Mouse (Mus musculus) forebrain, embryonic 14.5 days (tissue): ENCODE results near the gene Cog5. TPM values are rescaled to one million over a fixed set of nuclear protein-coding genes. Genes with fewer than 3 reads are reported as not detected.

Experiments
- ATAC-seq: fragments of 200-750 bp; cut with Nextera tagmentation; 2 replicates; pipeline ENCODE4 v1.8.0; 2017; ENCODE audit warnings: mild to moderate bottlenecking, moderate library complexity
- DNase-seq: peaks from one replicate; pipeline ENCODE4 v3.0.0-alpha.2; 2015; ENCODE audit warnings: low spot score
- H3K27ac ChIP-seq: fragments of 300-500 bp; sonication (generic); 2 replicates; pipeline ENCODE4 v1.5.1; 2014; ENCODE audit warnings: low read depth, mild to moderate bottlenecking, control low read depth, low read length, moderate library complexity
- H3K27me3 ChIP-seq: fragments of 300-500 bp; sonication (generic); replicated peaks from 2 replicates; pipeline ENCODE4 v1.6.1; 2014; ENCODE audit warnings: low read length, control low read depth, mixed read lengths; ENCODE audit not compliant: control insufficient read depth, insufficient read depth
- H3K36me3 ChIP-seq: fragments of 300-500 bp; sonication (generic); 2 replicates; pipeline ENCODE4 v1.6.1; 2014; ENCODE audit warnings: low read length, control low read depth; ENCODE audit not compliant: control insufficient read depth, insufficient read depth
- H3K4me1 ChIP-seq: fragments of 300-500 bp; sonication (generic); 2 replicates; pipeline ENCODE4 v1.6.1; 2014; ENCODE audit warnings: antibody characterized with exemption, low read length, control low read depth; ENCODE audit not compliant: control insufficient read depth, insufficient read depth
- H3K4me2 ChIP-seq: fragments of 300-500 bp; sonication (generic); 2 replicates; pipeline ENCODE4 v1.6.1; 2014; ENCODE audit warnings: mild to moderate bottlenecking, control low read depth, low read length
- H3K4me3 ChIP-seq: fragments of 300-500 bp; sonication (generic); 2 replicates; pipeline ENCODE4 v1.5.1; 2014; ENCODE audit warnings: low read depth, low read length, control low read depth
- H3K9ac ChIP-seq: fragments of 300-500 bp; sonication (generic); 2 replicates; pipeline ENCODE4 v1.6.1; 2014; ENCODE audit warnings: mild to moderate bottlenecking, low read length, control low read depth, moderate library complexity
- H3K9me3 ChIP-seq: fragments of 300-500 bp; sonication (generic); replicated peaks from 2 replicates; pipeline ENCODE4 v1.6.1; 2016; ENCODE audit warnings: low read length, control low read depth, mixed read lengths; ENCODE audit not compliant: control insufficient read depth
- WGBS: fragments of 180-500 bp; shearing (Covaris S2); extraction: QIAGEN DNeasy Blood & Tissue Kit; methylation state at CpG from one replicate; pipeline ENCODE4 v1.1.7; 2014; 5-methylcytosine and 5-hydroxymethylcytosine counted together
- polyA plus RNA-seq: library from polyadenylated mRNA; unstranded; fragments of >200 nt; fragmentation: Nextera tagmentation; extraction: Ambion mirVana; gene quantifications from 2 replicates; pipeline ENCODE4 v1.2.1, GENCODE M21; 2014

The Cog5 gene
- polyA plus RNA-seq, 1 experiment from 2014 or later, result 25.1 TPM

- no peak overlapping the region for H3K4me2 ChIP-seq
- no peak for ATAC-seq
- H3K4me1 ChIP-seq, result no peaks in the 10 kb centered on the region
- no peak for DNase-seq
- no peak overlapping the region for H3K27ac ChIP-seq
- no peaks in the 10 kb centered on the region for H3K9me3 ChIP-seq
- no peaks in the 10 kb centered on the region for H3K36me3 ChIP-seq
- no peak overlapping the region for H3K4me3 ChIP-seq
- WGBS, result 80% methylated on average over 7 of the region's 7 CpGs
- no peak overlapping the region for H3K9ac ChIP-seq
- no peaks in the 10 kb centered on the region for H3K27me3 ChIP-seq
Observed at GRCm38 (mm10) chr12:31819520-31819919, 164.9 kb downstream of the Cog5 start.

- WGBS, result 72% methylated on average over 3 of the region's 3 CpGs
Observed at GRCm38 (mm10) chr12:31823671-31824070, 169.0 kb downstream of the Cog5 start.

GRCm38 (mm10) chr12:31824831-31825230, 170.2 kb downstream of the Cog5 start:
- Histone ChIP-seq H3K4me1 (0 out of 2 replicates have a peak, but pooled peaks cover 2% of the 10 kb centered on the region), H3K27me3 (no peaks in the 10 kb centered on the region), H3K27ac (no peak overlapping the region), H3K36me3 (no peaks in the 10 kb centered on the region), H3K4me3 (no peak overlapping the region), H3K9me3 (no peaks in the 10 kb centered on the region), H3K9ac (no peak overlapping the region), H3K4me2 (no peak overlapping the region)
- no peak for ATAC-seq
- 47% methylated on average over 5 of the region's 5 CpGs for WGBS
- DNase-seq, result peak; percentile 24

More at GRCm38 (mm10) chr12:31823671-31824070, 169.0 kb downstream of the Cog5 start:
- H3K9me3 ChIP-seq, result no peaks in the 10 kb centered on the region
- no peak overlapping the region for H3K27ac ChIP-seq
- H3K4me1 ChIP-seq, result 0 out of 2 replicates have a peak, but pooled peaks cover 2% of the 10 kb centered on the region
- no peaks in the 10 kb centered on the region for H3K27me3 ChIP-seq
- H3K9ac ChIP-seq, result no peak overlapping the region
- DNase-seq (no peak), ATAC-seq (no peak)
- H3K4me3 ChIP-seq, result no peak overlapping the region
- no peaks in the 10 kb centered on the region for H3K36me3 ChIP-seq
- no peak overlapping the region for H3K4me2 ChIP-seq

GRCm38 (mm10) chr12:31825821-31826220, 171.2 kb downstream of the Cog5 start:
- no peak for DNase-seq
- H3K4me3 ChIP-seq, result no peak overlapping the region
- H3K27me3 ChIP-seq, result no peaks in the 10 kb centered on the region
- no peak overlapping the region for H3K9ac ChIP-seq
- 70% methylated on average over 10 of the region's 10 CpGs for WGBS
- H3K9me3 ChIP-seq, result no peaks in the 10 kb centered on the region
- no peak overlapping the region for H3K27ac ChIP-seq
- H3K36me3 ChIP-seq, result no peaks in the 10 kb centered on the region
- ATAC-seq, result no peak
- H3K4me1 ChIP-seq, result 0 out of 2 replicates have a peak, but pooled peaks cover 2% of the 10 kb centered on the region
- no peak overlapping the region for H3K4me2 ChIP-seq

GRCm38 (mm10) chr12:31826476-31826875, 171.8 kb downstream of the Cog5 start:
- H3K27ac ChIP-seq, result no peak overlapping the region
- no peaks in the 10 kb centered on the region for H3K9me3 ChIP-seq
- DNase-seq (peak; percentile 61), ATAC-seq (no peak; the same call in 1 of the 2 replicates)
- 78% methylated on average over 2 of the region's 2 CpGs for WGBS
- H3K4me3 ChIP-seq, result no peak overlapping the region
- H3K36me3 ChIP-seq, result no peaks in the 10 kb centered on the region
- H3K4me2 ChIP-seq, result no peak overlapping the region
- H3K27me3 ChIP-seq, result no peaks in the 10 kb centered on the region
- H3K9ac ChIP-seq, result no peak overlapping the region
- 0 out of 2 replicates have a peak, but pooled peaks cover 2% of the 10 kb centered on the region for H3K4me1 ChIP-seq

GRCm38 (mm10) chr12:31835480-31835879, 180.8 kb downstream of the Cog5 start:
- Histone ChIP-seq H3K9me3 (no peaks in the 10 kb centered on the region), H3K4me3 (no peak overlapping the region), H3K27me3 (no peaks in the 10 kb centered on the region), H3K36me3 (no peaks in the 10 kb centered on the region), H3K4me2 (no peak overlapping the region), H3K9ac (no peak overlapping the region), H3K4me1 (no peaks in the 10 kb centered on the region), H3K27ac (no peak overlapping the region)
- ATAC-seq (no peak), DNase-seq (no peak)
- WGBS, result 78% methylated on average over 5 of the region's 5 CpGs

GRCm38 (mm10) chr12:31836211-31836610, 181.5 kb downstream of the Cog5 start:
- DNase-seq, result no peak
- 5% methylated on average over 1 of the region's 1 CpGs for WGBS
- Histone ChIP-seq H3K4me2 (no peak overlapping the region), H3K9me3 (no peaks in the 10 kb centered on the region), H3K4me3 (no peak overlapping the region), H3K9ac (no peak overlapping the region), H3K36me3 (no peaks in the 10 kb centered on the region), H3K27me3 (no peaks in the 10 kb centered on the region), H3K4me1 (no peaks in the 10 kb centered on the region), H3K27ac (no peak overlapping the region)
- no peak for ATAC-seq

- Histone ChIP-seq H3K9ac (no peak overlapping the region), H3K4me3 (no peak overlapping the region), H3K27me3 (no peaks in the 10 kb centered on the region), H3K36me3 (no peaks in the 10 kb centered on the region; the same call in 1 of the 2 replicates), H3K27ac (no peak overlapping the region), H3K4me2 (no peak overlapping the region), H3K9me3 (no peaks in the 10 kb centered on the region), H3K4me1 (no peaks in the 10 kb centered on the region)
- DNase-seq (no peak), ATAC-seq (no peak)
Observed at GRCm38 (mm10) chr12:31838521-31838920, 183.9 kb downstream of the Cog5 start.

GRCm38 (mm10) chr12:31839249-31839648, 184.6 kb downstream of the Cog5 start:
- no peak overlapping the region for H3K4me3 ChIP-seq
- no peak overlapping the region for H3K27ac ChIP-seq
- H3K9me3 ChIP-seq, result no peaks in the 10 kb centered on the region
- H3K4me1 ChIP-seq, result no peaks in the 10 kb centered on the region
- no peak overlapping the region for H3K9ac ChIP-seq
- H3K36me3 ChIP-seq, result no peaks in the 10 kb centered on the region; the same call in 1 of the 2 replicates
- H3K27me3 ChIP-seq, result no peaks in the 10 kb centered on the region
- no peak overlapping the region for H3K4me2 ChIP-seq
- peak; percentile 31 for DNase-seq
- ATAC-seq, result peak; percentile 75
